Mouse (Mus musculus) neural tube, embryonic 13.5 days (tissue): ENCODE data around the gene Neurod2. TPM values are rescaled to one million over a fixed set of nuclear protein-coding genes. Genes with fewer than 3 reads are reported as not detected.

Experiments used
- ATAC-seq: fragments of 200-750 bp; cut with Nextera tagmentation; 2 replicates; pipeline ENCODE4 v1.8.0; 2017; ENCODE audit warnings: low read depth, mild to moderate bottlenecking, moderate TSS enrichment, moderate library complexity
- H3K27ac ChIP-seq: fragments of 300-500 bp; sonication (generic); replicated peaks from 2 replicates; pipeline ENCODE4 v1.5.1; 2015; ENCODE audit warnings: moderate library complexity, mild to moderate bottlenecking, inconsistent platforms
- H3K27me3 ChIP-seq: fragments of 300-500 bp; sonication (generic); 2 replicates; pipeline ENCODE4 v1.6.1; 2015; ENCODE audit warnings: mild to moderate bottlenecking, inconsistent platforms
- H3K36me3 ChIP-seq: fragments of 300-500 bp; sonication (generic); 2 replicates; pipeline ENCODE4 v1.6.1; 2015; ENCODE audit warnings: mild to moderate bottlenecking, inconsistent platforms
- H3K4me1 ChIP-seq: fragments of 300-500 bp; sonication (generic); replicated peaks from 2 replicates; pipeline ENCODE4 v1.6.1; 2015; ENCODE audit warnings: inconsistent platforms
- H3K4me2 ChIP-seq: fragments of 300-500 bp; sonication (generic); 2 replicates; pipeline ENCODE4 v1.6.1; 2015; ENCODE audit warnings: inconsistent platforms, mild to moderate bottlenecking, moderate library complexity
- H3K4me3 ChIP-seq: fragments of 300-500 bp; sonication (generic); 2 replicates; pipeline ENCODE4 v1.5.1; 2015; ENCODE audit warnings: mild to moderate bottlenecking, inconsistent platforms
- H3K9ac ChIP-seq: fragments of 300-500 bp; sonication (generic); 2 replicates; pipeline ENCODE4 v1.6.1; 2015; ENCODE audit warnings: moderate library complexity, mild to moderate bottlenecking, inconsistent platforms
- H3K9me3 ChIP-seq: fragments of 300-500 bp; sonication (generic); 2 replicates; pipeline ENCODE4 v1.6.1; 2016; ENCODE audit warnings: inconsistent platforms
- WGBS: fragments of 180-500 bp; shearing (Covaris S2); methylation state at CpG from one replicate; pipeline ENCODE4 v1.1.7; 2015; 5-methylcytosine and 5-hydroxymethylcytosine counted together
- polyA plus RNA-seq: library from polyadenylated mRNA; unstranded; fragments of >200 nt; fragmentation: Nextera tagmentation; extraction: Ambion mirVana; gene quantifications from 2 replicates; pipeline ENCODE4 v1.2.1, GENCODE M21; 2015

Neurod2 gene
- polyA plus RNA-seq, 1 experiment from 2014 or later = 27.0 TPM

DNA sequence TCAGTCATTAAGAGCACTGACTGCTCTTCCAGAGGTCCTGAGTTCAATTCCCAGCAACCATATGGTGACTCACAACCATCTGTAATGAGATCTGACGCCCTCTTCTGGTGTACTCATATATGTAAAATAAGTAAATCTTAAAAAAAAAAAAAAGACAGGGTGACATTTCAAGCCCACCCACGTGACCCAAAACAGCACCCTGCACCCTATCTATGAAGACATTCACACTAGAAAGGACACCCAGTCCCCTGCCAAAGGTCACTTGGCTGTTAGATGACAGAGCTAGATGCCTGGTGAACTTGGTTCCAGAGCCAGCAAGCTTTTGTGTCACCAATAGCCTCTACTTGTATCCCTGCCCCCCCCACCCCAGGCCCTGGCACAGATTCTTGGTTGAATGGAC is 36.4 kb downstream of the Neurod2 start:
- H3K9ac ChIP-seq = no peak overlapping the region
- no peak overlapping the region for H3K4me2 ChIP-seq
- H3K27me3 ChIP-seq = peaks cover 35% of the 10 kb centered on the region
- no peak overlapping the region for H3K27ac ChIP-seq
- H3K36me3 ChIP-seq = no peaks in the 10 kb centered on the region
- ATAC-seq = no peak
- 41% methylated on average over 2 of the region's 2 CpGs for WGBS
- H3K4me3 ChIP-seq = no peak overlapping the region
- peaks cover 70% of the 10 kb centered on the region for H3K4me1 ChIP-seq
- H3K9me3 ChIP-seq = no peaks in the 10 kb centered on the region

DNA sequence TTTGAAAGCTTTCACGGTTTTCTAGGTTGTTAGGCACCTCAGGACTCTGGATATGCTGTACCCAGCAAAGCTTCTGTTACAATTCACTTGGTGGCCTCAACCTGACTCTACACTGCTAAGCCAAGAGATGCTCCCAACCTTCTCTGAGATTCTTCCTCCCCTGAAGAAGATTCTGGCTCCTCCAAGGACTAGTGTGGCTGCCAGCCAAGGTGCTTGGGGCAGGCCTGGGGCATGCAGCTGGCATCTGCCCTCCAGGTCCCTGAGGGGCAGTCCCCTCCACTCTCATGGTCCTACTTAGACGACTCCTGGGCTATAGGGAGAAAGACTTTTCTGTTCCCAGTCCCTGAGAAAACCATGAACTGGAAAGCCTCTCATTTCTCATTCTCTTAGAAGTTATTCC is 38.5 kb downstream of the Neurod2 start:
- no peak overlapping the region for H3K4me2 ChIP-seq
- peaks cover 59% of the 10 kb centered on the region for H3K4me1 ChIP-seq
- no peak overlapping the region for H3K4me3 ChIP-seq
- H3K9me3 ChIP-seq = no peaks in the 10 kb centered on the region
- WGBS = 71% methylated on average over 2 of the region's 2 CpGs
- H3K9ac ChIP-seq = no peak overlapping the region
- no peak for ATAC-seq
- no peak overlapping the region for H3K27ac ChIP-seq
- peaks cover 18% of the 10 kb centered on the region for H3K27me3 ChIP-seq
- H3K36me3 ChIP-seq = no peaks in the 10 kb centered on the region

DNA sequence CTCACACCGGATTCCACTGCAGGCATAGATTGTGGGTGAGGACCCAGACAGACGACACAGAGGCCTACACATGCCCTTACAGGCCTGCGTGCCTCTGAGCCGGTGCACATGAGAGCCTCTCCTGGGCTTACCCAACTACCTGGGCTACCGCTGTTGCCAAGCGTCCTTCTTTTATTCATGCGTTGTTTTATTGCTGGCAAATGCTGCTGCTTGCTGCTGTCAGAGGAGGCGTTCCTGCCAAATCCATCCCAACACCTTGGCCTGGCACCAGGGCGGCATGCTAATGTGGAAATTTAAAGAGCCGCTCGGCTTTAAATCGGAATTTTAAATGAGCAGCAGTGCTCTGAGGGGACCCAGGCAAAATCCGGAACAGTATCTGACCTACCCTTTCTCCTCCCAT is 39.6 kb downstream of the Neurod2 start:
- no peaks in the 10 kb centered on the region for H3K36me3 ChIP-seq
- 0 out of 2 replicates have a peak overlapping the region, but pooled peaks have one; percentile 17 for H3K9ac ChIP-seq
- no peak overlapping the region for H3K4me2 ChIP-seq
- H3K4me1 ChIP-seq = peaks cover 55% of the 10 kb centered on the region
- peaks cover 11% of the 10 kb centered on the region for H3K27me3 ChIP-seq
- no peak overlapping the region for H3K4me3 ChIP-seq
- H3K27ac ChIP-seq = peak overlapping the region; percentile 67
- WGBS = 33% methylated on average over 13 of the region's 13 CpGs
- no peak for ATAC-seq
- no peaks in the 10 kb centered on the region for H3K9me3 ChIP-seq

DNA sequence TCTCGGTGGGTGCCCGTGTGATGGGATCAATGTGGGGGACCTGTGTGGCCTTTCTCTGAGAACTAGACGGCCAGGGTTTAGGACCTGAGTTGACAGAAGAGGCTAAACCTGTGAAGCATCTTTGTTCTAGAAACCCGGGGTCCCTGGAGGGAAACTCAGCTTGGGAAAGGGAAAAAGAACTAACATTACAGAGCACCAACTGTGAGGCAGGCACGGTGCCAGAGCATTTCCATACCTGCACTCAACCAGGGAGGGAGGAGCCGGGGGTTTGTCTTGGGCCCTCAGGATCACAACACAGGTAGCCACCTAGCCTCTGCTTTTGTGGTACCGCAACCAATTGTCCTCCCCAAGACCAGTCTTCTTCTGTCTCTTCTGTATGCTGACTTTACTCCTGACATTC is 41.5 kb downstream of the Neurod2 start:
- WGBS = 47% methylated on average over 7 of the region's 7 CpGs
- Histone ChIP-seq H3K4me2 (no peak overlapping the region), H3K36me3 (no peaks in the 10 kb centered on the region), H3K27me3 (peaks cover 11% of the 10 kb centered on the region), H3K9me3 (no peaks in the 10 kb centered on the region), H3K9ac (0 out of 2 replicates have a peak overlapping the region, but pooled peaks have one; percentile 23), H3K4me3 (no peak overlapping the region), H3K27ac (peak overlapping the region; percentile 42; the same call in 1 of the 2 replicates), H3K4me1 (peaks cover 59% of the 10 kb centered on the region)
- ATAC-seq = no peak

DNA sequence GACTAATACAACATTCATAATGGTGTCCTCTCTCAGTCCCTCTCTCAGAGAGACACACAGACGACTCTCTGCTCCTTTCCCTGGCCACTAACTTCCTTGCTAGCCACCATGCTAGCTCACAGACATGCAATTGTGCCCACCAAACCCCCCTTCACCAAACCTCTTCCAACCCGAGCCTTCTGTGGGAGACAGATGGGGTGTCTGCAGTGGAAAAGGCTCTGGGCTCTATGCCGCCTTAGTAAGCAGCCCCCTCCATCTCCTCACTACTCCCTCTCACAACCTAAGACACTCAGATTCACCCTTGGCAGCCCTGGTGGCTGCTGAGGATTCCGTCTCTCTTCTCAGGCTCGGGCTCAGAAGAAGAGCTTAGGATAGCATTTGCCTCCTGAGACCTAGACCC is 41.9 kb downstream of the Neurod2 start:
- no peaks in the 10 kb centered on the region for H3K9me3 ChIP-seq
- peaks cover 64% of the 10 kb centered on the region for H3K4me1 ChIP-seq
- H3K9ac ChIP-seq = 0 out of 2 replicates have a peak overlapping the region, but pooled peaks have one; percentile 23
- no peak for ATAC-seq
- H3K27ac ChIP-seq = peak overlapping the region; percentile 42; the same call in 1 of the 2 replicates
- 36% methylated on average over 5 of the region's 5 CpGs for WGBS
- H3K4me2 ChIP-seq = no peak overlapping the region
- no peak overlapping the region for H3K4me3 ChIP-seq
- H3K27me3 ChIP-seq = peaks cover 11% of the 10 kb centered on the region
- no peaks in the 10 kb centered on the region for H3K36me3 ChIP-seq

DNA sequence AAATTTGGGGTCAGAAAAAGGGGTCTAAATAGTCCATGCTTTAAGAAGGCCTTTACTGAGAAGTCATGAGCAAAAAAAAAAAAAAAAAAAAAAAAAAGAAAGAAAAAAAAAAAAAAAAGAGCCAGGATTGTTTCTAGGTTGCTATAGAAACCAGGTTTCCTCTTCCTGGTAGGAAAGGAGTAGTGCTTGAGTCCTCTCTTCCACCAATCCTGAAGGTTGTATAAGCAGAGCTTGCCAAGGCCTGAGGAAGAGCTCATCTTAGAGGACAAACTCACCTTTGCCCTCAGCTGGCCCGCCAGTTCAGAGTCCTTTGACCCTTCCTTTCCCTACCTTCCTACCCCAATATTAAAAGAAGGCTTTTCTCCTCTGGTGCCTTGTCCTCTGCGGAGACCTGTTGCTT is 44.1 kb downstream of the Neurod2 start:
- Histone ChIP-seq H3K36me3 (no peaks in the 10 kb centered on the region; the same call in 1 of the 2 replicates), H3K27me3 (peaks cover 1% of the 10 kb centered on the region; the same call in 1 of the 2 replicates), H3K9ac (no peak overlapping the region), H3K4me3 (no peak overlapping the region), H3K9me3 (no peaks in the 10 kb centered on the region), H3K4me1 (peaks cover 61% of the 10 kb centered on the region), H3K4me2 (no peak overlapping the region), H3K27ac (0 out of 2 replicates have a peak overlapping the region, but pooled peaks have one; percentile 89)
- no peak for ATAC-seq
- 55% methylated on average over 2 of the region's 2 CpGs for WGBS

DNA sequence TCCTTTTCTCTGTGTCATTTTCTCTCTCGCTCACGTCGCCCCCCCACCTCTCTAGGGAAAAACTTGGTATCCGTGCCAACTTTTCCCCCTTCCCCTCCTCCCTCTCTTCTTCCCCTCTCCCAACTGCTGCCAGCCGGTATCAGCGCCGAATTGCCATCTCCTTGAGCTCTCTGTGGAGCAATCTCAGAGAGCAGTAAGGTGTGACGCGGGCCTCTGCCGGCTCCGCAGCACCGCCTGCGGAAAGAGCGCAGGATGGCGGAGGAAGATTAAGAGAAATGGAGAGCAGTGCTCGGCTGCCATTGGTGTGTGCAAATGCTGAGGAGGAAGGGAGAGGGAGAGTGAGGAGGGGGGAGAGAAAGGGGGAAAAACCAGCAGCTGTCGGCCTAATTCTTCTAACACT is 45.2 kb downstream of the Neurod2 start:
- no peaks in the 10 kb centered on the region for H3K9me3 ChIP-seq
- peak overlapping the region; percentile 16; the same call in 1 of the 2 replicates for H3K4me3 ChIP-seq
- WGBS = 2% methylated on average over 14 of the region's 17 CpGs
- peaks cover 49% of the 10 kb centered on the region for H3K4me1 ChIP-seq
- peaks cover 5% of the 10 kb centered on the region for H3K36me3 ChIP-seq
- H3K27ac ChIP-seq = peak overlapping the region; percentile 89
- H3K4me2 ChIP-seq = peak overlapping the region; percentile 45
- H3K9ac ChIP-seq = peak overlapping the region; percentile 17; the same call in 1 of the 2 replicates
- peak; percentile 93 for ATAC-seq
- H3K27me3 ChIP-seq = no peaks in the 10 kb centered on the region

DNA sequence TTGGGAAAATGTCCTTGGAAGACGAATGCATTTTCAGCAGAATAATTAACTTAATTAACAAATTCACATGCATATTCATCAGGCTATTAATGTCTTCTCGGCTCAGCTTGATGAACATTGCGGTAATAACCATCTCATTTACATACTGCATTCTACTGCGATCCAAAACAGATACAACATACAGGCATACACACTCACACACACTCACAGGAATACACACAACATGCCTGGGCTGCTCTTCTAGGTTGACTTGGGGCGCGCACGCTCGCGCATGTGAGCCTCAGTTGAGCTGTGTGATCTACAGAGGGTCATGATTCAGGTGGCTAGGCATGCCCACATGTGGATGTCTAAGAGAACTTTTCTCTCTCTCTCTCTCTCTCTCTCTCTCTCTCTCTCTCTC is 45.7 kb downstream of the Neurod2 start:
- Histone ChIP-seq H3K4me2 (peak overlapping the region; percentile 45), H3K9ac (no peak overlapping the region), H3K4me1 (peaks cover 46% of the 10 kb centered on the region), H3K27ac (peak overlapping the region; percentile 89), H3K27me3 (no peaks in the 10 kb centered on the region), H3K36me3 (peaks cover 9% of the 10 kb centered on the region), H3K4me3 (no peak overlapping the region), H3K9me3 (no peaks in the 10 kb centered on the region)
- ATAC-seq = peak; percentile 88
- 21% methylated on average over 9 of the region's 9 CpGs for WGBS

Other genes starting within 250 kb of the Neurod2 start
- gene Fbxl20, start 179.2 kb downstream of the Neurod2 start, polyA plus RNA-seq = 28.2 and 28.5 TPM in 2 replicates
- gene Med1, start 136.4 kb downstream of the Neurod2 start, polyA plus RNA-seq = 60.1 and 66.1 TPM in 2 replicates
- 9.4 and 9.6 TPM in 2 replicates for gene Cdk12, start 126.6 kb downstream of the Neurod2 start, polyA plus RNA-seq
- 1.7 and 2.1 TPM in 2 replicates for gene Ppp1r1b, start 18.8 kb upstream of the Neurod2 start, polyA plus RNA-seq
- 39.7 and 41.1 TPM in 2 replicates for gene Stard3, start 28.7 kb upstream of the Neurod2 start, polyA plus RNA-seq
- gene Tcap, start 54.2 kb upstream of the Neurod2 start, polyA plus RNA-seq = 0.42 and 2.1 TPM in 2 replicates
- gene Pnmt, start 56.8 kb upstream of the Neurod2 start, polyA plus RNA-seq = 0.73 and 0.79 TPM in 2 replicates
- 7.4 and 8.7 TPM in 2 replicates for gene Pgap3, start 70.8 kb upstream of the Neurod2 start, polyA plus RNA-seq
- 10.4 and 10.9 TPM in 2 replicates for gene Erbb2, start 82.8 kb upstream of the Neurod2 start, polyA plus RNA-seq
- 239 and 265 TPM in 2 replicates for gene Mien1, start 109.3 kb upstream of the Neurod2 start, polyA plus RNA-seq
- 0.47 and 0.80 TPM in 2 replicates for gene Grb7, start 116.7 kb upstream of the Neurod2 start, polyA plus RNA-seq
- gene Ikzf3, start 216.4 kb upstream of the Neurod2 start, polyA plus RNA-seq = 0.31 TPM in 1 of 2 replicates, not detected in the other
- 0.23 TPM in 1 of 2 replicates, not detected in the other for gene Zpbp2, start 221.4 kb upstream of the Neurod2 start, polyA plus RNA-seq